Mouse (Mus musculus) heart, embryonic 16.5 days (tissue): ENCODE measurements around the gene Msi2. TPM values are rescaled to one million over a fixed set of nuclear protein-coding genes. Genes with fewer than 3 reads are reported as not detected.

ENCODE experiments used
- ATAC-seq: fragments of 200-750 bp; cut with Nextera tagmentation; replicated peaks from 2 replicates; pipeline ENCODE4 v1.8.0; 2017; ENCODE audit warnings: moderate number of reproducible peaks; ENCODE audit not compliant: insufficient read depth, low FRiP score; ENCODE audit errors: extremely low read depth
- H3K27ac ChIP-seq: fragments of 300-500 bp; sonication (generic); 2 replicates; pipeline ENCODE4 v1.5.1; 2014; ENCODE audit warnings: mild to moderate bottlenecking, low read length, control low read depth, moderate library complexity
- H3K27me3 ChIP-seq: fragments of 300-500 bp; sonication (generic); 2 replicates; pipeline ENCODE4 v1.6.1; 2014; ENCODE audit warnings: low read length, mixed read lengths; ENCODE audit not compliant: control insufficient read depth, insufficient read depth
- H3K36me3 ChIP-seq: fragments of 300-500 bp; sonication (generic); 2 replicates; pipeline ENCODE4 v1.6.1; 2014; ENCODE audit not compliant: control insufficient read depth, insufficient read depth
- H3K4me1 ChIP-seq: fragments of 300-500 bp; sonication (generic); 2 replicates; pipeline ENCODE4 v1.6.1; 2014; ENCODE audit warnings: low read length, mixed read lengths; ENCODE audit not compliant: control insufficient read depth, insufficient read depth
- H3K4me2 ChIP-seq: fragments of 300-500 bp; sonication (generic); 2 replicates; pipeline ENCODE4 v1.6.1; 2014; ENCODE audit warnings: low read depth, mild to moderate bottlenecking, control low read depth, low read length
- H3K4me3 ChIP-seq: fragments of 300-500 bp; sonication (generic); 2 replicates; pipeline ENCODE4 v1.5.1; 2014; ENCODE audit warnings: mild to moderate bottlenecking, control low read depth, low read length
- H3K9ac ChIP-seq: fragments of 300-500 bp; sonication (generic); 2 replicates; pipeline ENCODE4 v1.6.1; 2014; ENCODE audit warnings: low read length, control low read depth
- H3K9me3 ChIP-seq: fragments of 300-500 bp; sonication (generic); replicated peaks from 2 replicates; pipeline ENCODE4 v1.6.1; 2016; ENCODE audit warnings: low read length; ENCODE audit not compliant: control insufficient read depth
- whole genome bisulfite sequencing: fragments of 180-500 bp; shearing (Covaris S2); extraction: QIAGEN DNeasy Blood & Tissue Kit; methylation state at CpG from one replicate; pipeline ENCODE4 v1.1.7; 2014; 5-methylcytosine and 5-hydroxymethylcytosine counted together
- polyA plus RNA-seq: library from polyadenylated mRNA; unstranded; fragments of >200 nt; fragmentation: Nextera tagmentation; extraction: Ambion mirVana; gene quantifications from 2 replicates; pipeline ENCODE4 v1.2.1, GENCODE M21; 2015

Msi2 gene
- polyA plus RNA-seq, 1 experiment from 2014 or later = 20.6 TPM

DNA sequence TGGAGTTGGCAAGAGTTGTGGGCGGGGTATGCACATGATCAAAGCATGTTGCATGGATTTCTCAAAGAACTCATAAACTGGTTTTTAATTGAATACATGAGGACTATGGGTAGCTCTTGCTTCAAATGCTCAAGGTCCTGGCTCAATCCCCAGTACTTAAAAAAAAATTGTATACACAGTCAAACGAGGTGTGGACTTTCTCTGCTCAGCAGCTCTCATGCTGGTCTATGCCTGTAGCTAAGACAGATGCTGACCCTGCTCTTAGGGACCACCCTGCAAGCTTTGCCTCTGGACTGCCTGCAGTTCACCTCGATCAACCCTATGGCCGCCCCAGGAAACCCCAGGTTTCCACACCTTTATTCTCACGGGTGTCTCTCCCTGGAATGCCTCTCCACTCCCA is 127.7 kb downstream of the Msi2 start:
- Histone ChIP-seq H3K4me1 (peaks cover 36% of the 10 kb centered on the region), H3K27me3 (no peaks in the 10 kb centered on the region), H3K4me2 (no peak overlapping the region), H3K9me3 (no peaks in the 10 kb centered on the region), H3K9ac (no peak overlapping the region), H3K36me3 (peaks cover 15% of the 10 kb centered on the region; the same call in 1 of the 2 replicates), H3K4me3 (no peak overlapping the region), H3K27ac (no peak overlapping the region)
- ATAC-seq = no peak
- WGBS = 80% methylated on average over 5 of the region's 5 CpGs

DNA sequence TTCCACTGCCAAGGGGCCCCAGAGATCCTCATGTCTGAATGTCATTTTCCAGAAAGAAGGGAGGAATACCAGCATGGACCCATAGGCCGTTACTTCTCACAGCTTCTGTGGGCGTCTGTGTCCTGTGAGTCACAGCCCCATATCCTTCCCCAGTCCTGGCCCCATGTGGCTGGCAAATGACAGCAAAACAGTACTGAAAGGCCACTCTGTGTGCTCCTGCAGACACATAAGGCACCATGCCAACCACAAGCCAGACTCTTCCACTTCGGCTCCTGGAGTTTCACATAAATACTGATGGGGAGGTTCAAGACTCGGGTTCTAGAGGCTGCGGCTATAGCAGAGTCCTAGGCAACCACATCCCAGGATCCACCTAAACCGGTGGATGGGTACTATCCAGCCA is 128.7 kb downstream of the Msi2 start:
- Histone ChIP-seq H3K4me1 (peaks cover 36% of the 10 kb centered on the region), H3K36me3 (peaks cover 15% of the 10 kb centered on the region; the same call in 1 of the 2 replicates), H3K27ac (no peak overlapping the region), H3K27me3 (no peaks in the 10 kb centered on the region), H3K4me3 (no peak overlapping the region), H3K4me2 (no peak overlapping the region), H3K9me3 (no peaks in the 10 kb centered on the region), H3K9ac (no peak overlapping the region)
- no peak for ATAC-seq
- WGBS = 80% methylated on average over 6 of the region's 6 CpGs

DNA sequence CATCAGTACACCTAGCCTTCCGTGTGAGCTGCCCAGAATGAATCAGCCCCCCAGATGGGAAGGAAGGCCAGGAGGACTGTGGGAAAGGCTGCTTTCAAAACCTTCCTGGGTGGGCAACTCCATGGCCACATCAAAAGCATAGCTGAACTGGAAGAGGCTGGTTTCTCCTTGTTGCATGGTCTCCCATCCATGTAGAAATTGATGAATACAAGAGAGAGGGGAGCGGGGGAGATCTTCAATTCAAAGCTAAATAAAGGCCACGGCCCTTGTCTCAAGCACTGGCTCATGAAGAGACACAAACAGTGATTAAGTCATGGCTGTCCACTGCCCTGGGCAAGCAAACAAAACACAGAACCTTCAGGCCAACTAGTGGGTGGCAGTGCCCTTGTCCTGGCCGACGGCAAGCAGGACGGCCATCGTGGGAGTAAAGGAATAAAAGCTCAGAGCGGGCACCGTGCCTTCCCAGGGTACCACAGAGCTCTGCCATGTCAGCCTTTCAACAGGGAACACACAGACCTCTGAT is 129.6 kb downstream of the Msi2 start:
- no peak for ATAC-seq
- Histone ChIP-seq H3K9me3 (no peaks in the 10 kb centered on the region), H3K9ac (no peak overlapping the region), H3K4me2 (no peak overlapping the region), H3K27me3 (no peaks in the 10 kb centered on the region), H3K36me3 (peaks cover 15% of the 10 kb centered on the region; the same call in 1 of the 2 replicates), H3K27ac (no peak overlapping the region), H3K4me1 (peaks cover 37% of the 10 kb centered on the region), H3K4me3 (no peak overlapping the region)
- 87% methylated on average over 9 of the region's 9 CpGs for WGBS

DNA sequence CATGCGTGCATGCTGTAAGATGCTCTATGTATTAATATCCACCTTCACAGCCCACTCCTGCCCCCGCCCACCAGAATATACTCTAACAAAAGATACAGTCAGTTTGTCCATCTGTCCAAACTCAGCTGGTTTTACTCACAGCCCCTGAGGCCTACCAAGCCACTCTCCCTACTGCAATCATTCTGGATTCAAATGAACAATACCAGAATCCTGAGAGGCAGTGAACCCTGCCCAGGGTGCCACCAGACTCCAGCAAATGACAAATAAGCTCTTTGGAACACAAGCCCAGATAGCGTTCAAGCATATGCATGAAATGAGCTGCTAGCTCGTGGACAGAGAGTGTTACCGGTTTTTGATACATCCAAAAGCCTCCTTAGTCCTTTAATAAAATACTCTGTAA is 130.6 kb downstream of the Msi2 start:
- Histone ChIP-seq H3K27ac (no peak overlapping the region), H3K36me3 (peaks cover 15% of the 10 kb centered on the region; the same call in 1 of the 2 replicates), H3K27me3 (no peaks in the 10 kb centered on the region), H3K4me2 (no peak overlapping the region), H3K9ac (no peak overlapping the region), H3K4me3 (no peak overlapping the region), H3K4me1 (peaks cover 46% of the 10 kb centered on the region), H3K9me3 (no peaks in the 10 kb centered on the region)
- WGBS = 77% methylated on average over 5 of the region's 5 CpGs
- no peak for ATAC-seq

DNA sequence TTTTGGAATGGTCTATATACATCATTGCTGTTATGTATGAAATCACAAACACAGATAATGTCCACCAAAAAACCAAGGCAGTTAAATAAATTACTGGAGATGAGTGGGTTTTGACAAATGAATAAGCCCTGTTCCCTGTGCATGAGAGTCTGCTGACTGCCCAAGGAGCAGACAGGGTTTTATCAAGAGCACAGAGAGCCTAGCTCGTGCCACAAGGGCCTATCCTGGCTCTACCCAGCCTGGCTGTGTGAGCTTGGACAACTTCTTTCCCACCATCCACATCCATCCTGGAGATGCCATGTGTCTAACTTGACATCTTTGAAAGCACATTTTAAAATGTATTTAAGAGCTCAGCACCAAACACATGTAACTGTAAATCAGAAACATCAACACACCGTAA is 132.4 kb downstream of the Msi2 start:
- peak overlapping the region; percentile 86 for H3K27ac ChIP-seq
- ATAC-seq = no peak
- no peaks in the 10 kb centered on the region for H3K9me3 ChIP-seq
- H3K4me2 ChIP-seq = no peak overlapping the region
- H3K4me1 ChIP-seq = peaks cover 59% of the 10 kb centered on the region
- H3K4me3 ChIP-seq = no peak overlapping the region
- H3K27me3 ChIP-seq = no peaks in the 10 kb centered on the region
- no peak overlapping the region for H3K9ac ChIP-seq
- WGBS = 55% methylated on average over 2 of the region's 2 CpGs
- peaks cover 15% of the 10 kb centered on the region; the same call in 1 of the 2 replicates for H3K36me3 ChIP-seq

DNA sequence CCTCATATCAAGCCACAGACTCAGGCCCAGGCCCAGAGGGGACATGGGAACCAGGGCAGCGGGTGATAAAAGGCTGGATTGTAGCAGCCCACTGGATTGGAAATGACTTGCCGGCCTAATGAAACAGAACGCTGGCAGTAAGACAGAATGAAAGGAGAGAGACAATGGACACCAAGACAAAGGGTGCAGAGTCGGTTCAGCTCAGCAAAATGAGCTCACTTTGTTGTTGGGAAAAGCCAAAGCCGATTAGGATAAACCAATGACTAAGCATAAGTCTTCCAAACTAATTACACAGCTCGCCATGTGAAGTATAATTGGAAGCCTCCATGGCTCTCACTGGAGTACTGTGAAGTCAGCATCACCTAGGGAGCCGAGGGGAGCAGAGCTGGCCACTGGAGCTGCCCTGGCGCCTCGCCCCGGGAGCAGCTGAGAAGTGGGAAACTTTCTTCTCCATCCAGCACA is 133.1 kb downstream of the Msi2 start:
- H3K4me3 ChIP-seq = no peak overlapping the region
- H3K9ac ChIP-seq = peak overlapping the region; percentile 46; the same call in 1 of the 2 replicates
- peaks cover 15% of the 10 kb centered on the region; the same call in 1 of the 2 replicates for H3K36me3 ChIP-seq
- peak overlapping the region; percentile 86 for H3K27ac ChIP-seq
- 0 out of 2 replicates have a peak, but pooled peaks have one; percentile 24 for ATAC-seq
- WGBS = 18% methylated on average over 10 of the region's 10 CpGs
- H3K9me3 ChIP-seq = no peaks in the 10 kb centered on the region
- H3K27me3 ChIP-seq = no peaks in the 10 kb centered on the region
- H3K4me1 ChIP-seq = peaks cover 59% of the 10 kb centered on the region
- H3K4me2 ChIP-seq = no peak overlapping the region

DNA sequence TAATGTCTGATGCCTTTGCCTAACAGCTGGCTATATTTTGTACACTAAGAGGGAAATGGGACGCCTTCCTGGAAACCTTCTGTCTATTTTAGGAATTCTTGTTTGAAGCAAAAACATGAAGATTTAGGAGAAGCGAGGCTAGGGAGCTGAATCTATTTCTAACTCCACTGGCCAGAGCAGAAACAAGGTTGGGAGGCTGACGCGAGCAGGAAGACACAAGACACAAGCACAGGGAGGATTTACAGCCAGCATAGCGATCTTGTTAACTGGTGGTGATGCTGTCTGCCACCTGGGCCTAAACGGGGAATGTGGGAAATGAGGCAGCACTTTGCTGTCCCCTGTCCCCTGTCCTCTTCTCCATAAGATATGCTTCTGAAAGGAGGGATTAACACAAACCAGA is 134.4 kb downstream of the Msi2 start:
- no peak overlapping the region; the same call in 1 of the 2 replicates for H3K4me2 ChIP-seq
- WGBS = 22% methylated on average over 6 of the region's 6 CpGs
- no peaks in the 10 kb centered on the region for H3K9me3 ChIP-seq
- ATAC-seq = no peak
- peaks cover 59% of the 10 kb centered on the region for H3K4me1 ChIP-seq
- H3K27ac ChIP-seq = peak overlapping the region; percentile 86
- no peaks in the 10 kb centered on the region for H3K27me3 ChIP-seq
- H3K4me3 ChIP-seq = no peak overlapping the region
- peak overlapping the region; percentile 46 for H3K9ac ChIP-seq
- peaks cover 4% of the 10 kb centered on the region; the same call in 1 of the 2 replicates for H3K36me3 ChIP-seq

DNA sequence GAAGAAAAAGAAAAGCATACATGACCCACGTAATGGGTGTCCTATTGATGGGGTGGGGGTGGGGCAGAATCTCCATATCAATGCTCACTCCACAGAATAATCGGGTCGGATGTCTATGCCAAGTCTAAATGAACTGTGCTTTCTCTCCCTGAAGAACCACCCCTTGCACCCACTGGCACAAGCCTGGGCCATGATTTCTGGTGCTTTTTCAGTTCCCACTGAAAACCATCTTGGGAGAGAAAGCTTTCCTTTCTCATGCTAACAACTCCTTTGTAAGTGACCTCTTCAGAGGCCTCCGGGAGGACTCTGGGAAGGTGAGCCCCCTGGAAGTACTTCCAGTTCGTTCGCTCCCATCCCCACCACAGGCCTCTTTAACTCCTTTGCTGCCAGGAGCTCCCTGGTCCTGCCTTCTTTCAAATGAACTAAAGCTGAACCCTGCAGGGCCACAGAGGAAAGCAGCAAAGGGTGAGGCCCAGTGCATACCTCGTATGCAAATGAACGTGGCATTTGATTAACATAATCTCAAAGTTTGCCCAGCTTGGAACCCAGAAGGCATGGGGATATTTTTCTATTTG is 135.0 kb downstream of the Msi2 start:
- 15% methylated on average over 8 of the region's 8 CpGs for WGBS
- no peaks in the 10 kb centered on the region for H3K27me3 ChIP-seq
- peaks cover 59% of the 10 kb centered on the region for H3K4me1 ChIP-seq
- H3K9ac ChIP-seq = peak overlapping the region; percentile 46
- no peaks in the 10 kb centered on the region for H3K36me3 ChIP-seq
- no peak overlapping the region for H3K4me3 ChIP-seq
- H3K9me3 ChIP-seq = no peaks in the 10 kb centered on the region
- peak overlapping the region; percentile 86 for H3K27ac ChIP-seq
- H3K4me2 ChIP-seq = peak overlapping the region; percentile 51
- no peak for ATAC-seq

DNA sequence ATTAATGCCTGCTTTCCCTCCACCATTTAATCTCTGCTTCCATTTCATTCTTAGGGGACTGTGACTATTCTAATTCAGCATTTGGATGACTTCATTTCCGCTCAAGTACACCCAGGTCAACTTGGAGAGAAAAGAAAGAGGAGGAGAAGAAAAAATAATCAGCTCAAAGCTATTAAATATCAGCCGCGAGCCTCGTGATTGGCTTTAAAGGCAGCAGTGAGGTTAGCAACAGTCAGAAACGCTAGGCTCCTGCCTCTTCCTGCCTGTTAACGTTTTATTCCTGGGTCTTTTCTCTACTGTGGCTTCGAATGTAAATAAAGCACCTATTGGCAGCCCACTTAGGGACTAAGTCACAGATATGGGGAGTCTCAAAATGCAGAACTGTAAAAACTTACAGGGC is 135.5 kb downstream of the Msi2 start:
- Histone ChIP-seq H3K9ac (peak overlapping the region; percentile 58), H3K27ac (peak overlapping the region; percentile 86), H3K4me1 (peaks cover 62% of the 10 kb centered on the region), H3K4me3 (peak overlapping the region; percentile 6), H3K9me3 (no peaks in the 10 kb centered on the region), H3K36me3 (no peaks in the 10 kb centered on the region), H3K27me3 (no peaks in the 10 kb centered on the region), H3K4me2 (peak overlapping the region; percentile 51)
- no peak for ATAC-seq
- WGBS = 11% methylated on average over 7 of the region's 7 CpGs
